Comparison of ENCODE assay signal across 14 mouse cellular contexts in genomic region chr8:123197016-123197415, GRCm38 (mm10). TPM values are rescaled to one million over a fixed set of nuclear protein-coding genes. Genes with fewer than 3 reads are reported as not detected.
DNase-seq lines count a peak whose midpoint lies in the region; ATAC-seq and TF ChIP-seq lines count a peak whose summit lies in the region.
"Not testable (repeated sequence)": the region's sequence is repeated elsewhere in the genome, so short reads cannot be mapped to it uniquely, and the experiment has no call there.
"Had no signal": no experiment of that assay in that cellular context is flagged by ENCODE, and none has a peak within 500 bp of the region (broad histone marks: within the 10 kb centered on the region; RNA-seq: fewer than 3 reads in every experiment).

No protein-coding gene starts in this region.

- WGBS in liver, embryonic 13.5 days (ENCODE audit: insufficient replicate concordance): 48% methylated on average over 5 of the region's 5 CpGs

- TF ChIP-seq RAD21 in MEL (IDR thresholded peaks at IDR 0.05; ENCODE audit: low read depth, low read length): not testable (repeated sequence)

- ATAC-seq in erythroid progenitor cell, adult 5-6 weeks (replicated peaks; ENCODE audit: low FRiP score, poor library complexity, severe bottlenecking): peak; percentile 60
- peak; percentile 75 for ATAC-seq in liver, embryonic 13.5 days (ENCODE audit: low read depth)
- peak; percentile 69 for ATAC-seq in megakaryocyte progenitor cell, adult 5-6 weeks (replicated peaks; ENCODE audit: poor library complexity)

- TF ChIP-seq CTCF in MEL (IDR thresholded peaks at IDR 0.05 in 2 of 3, conservative IDR thresholded peaks at IDR 0.05 in 1 of 3; ENCODE audit: control insufficient read depth in 1 of 3, insufficient read depth in 1 of 3, low read depth in 2 of 3, low read length in 3 of 3, poor library complexity in 1 of 3, severe bottlenecking in 1 of 3): not testable (repeated sequence)

- not testable (repeated sequence) for TF ChIP-seq EP300 in MEL (IDR thresholded peaks at IDR 0.05; ENCODE audit: low read depth in 1 of 2, low read length in 2 of 2)

- H3K4me3 ChIP-seq in MEL (ENCODE audit: control insufficient read depth in 1 of 2, insufficient read depth in 1 of 2, low read depth in 2 of 2, low read length in 2 of 2): peak overlapping the region in 1 of 2 experiments; percentile 66; a peak in 2 of 4 replicates
- not testable (repeated sequence) for H3K4me3 ChIP-seq in liver, embryonic 13.5 days (replicated peaks)

- H3K9me3 ChIP-seq in MEL (replicated peaks; ENCODE audit: insufficient read depth, low read length); liver, embryonic 13.5 days (replicated peaks): not testable (repeated sequence)

- not testable (repeated sequence) for TF ChIP-seq POLR2A in MEL (IDR thresholded peaks at IDR 0.05; ENCODE audit: control insufficient read depth in 1 of 2, insufficient read depth in 1 of 2, low read depth in 1 of 2, low read length in 2 of 2, poor library complexity in 1 of 2)

- peak; percentile 56 for DNase-seq in A20 (ENCODE audit: low read depth, low spot score)
- DNase-seq in MEL (ENCODE audit: low read depth, low spot score): peak; percentile 79
- peak; percentile 62 for DNase-seq in c-Kit-negative CD71-positive TER-119-positive erythroid progenitor cells, embryonic 14.5 days (ENCODE audit: low read depth, low spot score)
- peak; percentile 50 for DNase-seq in kidney, adult 9 months
- DNase-seq in liver, embryonic 13.5 days: peak; percentile 77
- peak; percentile 25 to 42 for DNase-seq in spleen, postnatal 14 days (ENCODE audit: low spot score in 2 of 2)

- H3K27ac ChIP-seq in MEL (ENCODE audit: control insufficient read depth, low read depth, low read length): not testable (repeated sequence)
- peak overlapping the region; percentile 36; the same call in 1 of the 2 replicates for H3K27ac ChIP-seq in liver, embryonic 13.5 days

- H3K9ac ChIP-seq in MEL (ENCODE audit: control insufficient read depth, low read depth, low read length, poor library complexity, severe bottlenecking); liver, embryonic 13.5 days: not testable (repeated sequence)

- not testable (repeated sequence) for H3K4me1 ChIP-seq in MEL (ENCODE audit: control insufficient read depth in 1 of 2, insufficient read depth in 2 of 2, low read length in 2 of 2)
- H3K4me1 ChIP-seq in liver, embryonic 13.5 days (replicated peaks): peaks cover 20% of the 10 kb centered on the region

- H3K36me3 ChIP-seq in MEL (ENCODE audit: control insufficient read depth in 1 of 2, insufficient read depth in 2 of 2, low read length in 2 of 2); liver, embryonic 13.5 days: not testable (repeated sequence)

- not testable (repeated sequence) for H3K27me3 ChIP-seq in MEL (ENCODE audit: control insufficient read depth in 1 of 2, insufficient read depth in 2 of 2, low read length in 2 of 2)
- H3K27me3 ChIP-seq in liver, embryonic 13.5 days: peaks cover 16% of the 10 kb centered on the region

- not testable (repeated sequence) for H3K4me2 ChIP-seq in liver, embryonic 13.5 days

- not testable (repeated sequence) for H3K79me2 ChIP-seq in MEL (ENCODE audit: control insufficient read depth, insufficient read depth, low read length, poor library complexity)

TF ChIP-seq in MEL, 35 proteins besides CTCF, POLR2A, EP300 and RAD21:
- TF ChIP-seq GATA1 (IDR thresholded peaks at IDR 0.05; ENCODE audit: low read depth, low read length): peak; percentile 39; the same call in 1 of the 2 replicates

RNA-seq across cellular contexts. Expression of gene Dpep1, which starts 11.0 kb away (rescaled TPM):
- not detected in 2 replicates for total RNA-seq in MEL (2012; rRNA removed)
- polyA plus RNA-seq in MEL (2012; ENCODE audit: insufficient read depth in 1 of 2, insufficient read length in 2 of 2, low read depth in 1 of 2, low replicate concordance in 2 of 2, missing spikeins in 1 of 2): not detected
- 0.84 and 2.2 TPM in 2 replicates for total RNA-seq in erythroid progenitor cell, adult 5-6 weeks (2015; ENCODE audit: low replicate concordance)
- 0.39 TPM in 1 of 2 replicates, not detected in the other for total RNA-seq in erythroid progenitor cell, adult 5-6 weeks (2017; ENCODE audit: low replicate concordance)
- 0.14 and 0.24 TPM in 2 replicates for polyA plus RNA-seq in liver, embryonic 13.5 days (2015; fragmentation: Nextera tagmentation; extraction: Ambion mirVana)
- not detected in 2 replicates for total RNA-seq in megakaryocyte progenitor cell, adult 5-6 weeks (2015)
- not detected in 2 replicates for total RNA-seq in megakaryocyte progenitor cell, adult 5-6 weeks (2017)
- total RNA-seq: hematopoietic stem cell, adult 5-6 weeks; left cerebral cortex, postnatal 10 days had no signal
- polyA plus RNA-seq: cortical plate, adult 2 months; forebrain, embryonic 13.5 days; inflammation-experienced regulatory T-cells, adult 6 months had no signal

RNA-seq across cellular contexts. Expression of gene Chmp1a, which starts 15.5 kb away (rescaled TPM):
- 68.6 and 80.5 TPM in 2 replicates for total RNA-seq in MEL (2012; rRNA removed)
- 10 to 100 TPM in 1 of 2 experiments, not detected in 1; 85.7 TPM for polyA plus RNA-seq in MEL (2012; ENCODE audit: insufficient read depth in 1 of 2, insufficient read length in 2 of 2, low read depth in 1 of 2, low replicate concordance in 2 of 2, missing spikeins in 1 of 2)
- total RNA-seq in erythroid progenitor cell, adult 5-6 weeks (2015; ENCODE audit: low replicate concordance): 20.1 and 49.0 TPM in 2 replicates
- total RNA-seq in erythroid progenitor cell, adult 5-6 weeks (2017; ENCODE audit: low replicate concordance): 19.7 and 25.7 TPM in 2 replicates
- polyA plus RNA-seq in liver, embryonic 13.5 days (2015; fragmentation: Nextera tagmentation; extraction: Ambion mirVana): 74.6 and 77.5 TPM in 2 replicates
- total RNA-seq in megakaryocyte progenitor cell, adult 5-6 weeks (2015): 11.6 and 18.4 TPM in 2 replicates
- 24.5 and 26.7 TPM in 2 replicates for total RNA-seq in megakaryocyte progenitor cell, adult 5-6 weeks (2017)

RNA-seq across cellular contexts. Expression of gene Spata33, which starts 15.6 kb away (rescaled TPM):
- total RNA-seq in MEL (2012; rRNA removed): 0.98 and 1.2 TPM in 2 replicates
- 1 to 10 TPM in 1 of 2 experiments, not detected in 1; 1.4 TPM for polyA plus RNA-seq in MEL (2012; ENCODE audit: insufficient read depth in 1 of 2, insufficient read length in 2 of 2, low read depth in 1 of 2, low replicate concordance in 2 of 2, missing spikeins in 1 of 2)
- total RNA-seq in erythroid progenitor cell, adult 5-6 weeks (2015; ENCODE audit: low replicate concordance): not detected in 2 replicates
- 0.26 and 2.3 TPM in 2 replicates for total RNA-seq in erythroid progenitor cell, adult 5-6 weeks (2017; ENCODE audit: low replicate concordance)
- polyA plus RNA-seq in liver, embryonic 13.5 days (2015; fragmentation: Nextera tagmentation; extraction: Ambion mirVana): 0.37 and 0.43 TPM in 2 replicates
- 0.37 and 0.51 TPM in 2 replicates for total RNA-seq in megakaryocyte progenitor cell, adult 5-6 weeks (2015)
- total RNA-seq in megakaryocyte progenitor cell, adult 5-6 weeks (2017): 1.9 and 5.0 TPM in 2 replicates
- total RNA-seq: hematopoietic stem cell, adult 5-6 weeks had no signal
- polyA plus RNA-seq: inflammation-experienced regulatory T-cells, adult 6 months had no signal

RNA-seq across cellular contexts. Expression of gene Cdk10, which starts 27.6 kb away (rescaled TPM):
- total RNA-seq in MEL (2012; rRNA removed): 23.2 and 28.0 TPM in 2 replicates
- 10 to 100 TPM in 1 of 2 experiments, not detected in 1; 43.8 TPM for polyA plus RNA-seq in MEL (2012; ENCODE audit: insufficient read depth in 1 of 2, insufficient read length in 2 of 2, low read depth in 1 of 2, low replicate concordance in 2 of 2, missing spikeins in 1 of 2)
- total RNA-seq in erythroid progenitor cell, adult 5-6 weeks (2015; ENCODE audit: low replicate concordance): 3.2 and 9.2 TPM in 2 replicates
- total RNA-seq in erythroid progenitor cell, adult 5-6 weeks (2017; ENCODE audit: low replicate concordance): 5.3 and 9.1 TPM in 2 replicates
- polyA plus RNA-seq in liver, embryonic 13.5 days (2015; fragmentation: Nextera tagmentation; extraction: Ambion mirVana): 11.8 and 12.0 TPM in 2 replicates
- 16.1 and 17.1 TPM in 2 replicates for total RNA-seq in megakaryocyte progenitor cell, adult 5-6 weeks (2015)
- total RNA-seq in megakaryocyte progenitor cell, adult 5-6 weeks (2017): 34.9 and 38.6 TPM in 2 replicates

RNA-seq across cellular contexts. Expression of gene Sult5a1, which starts 38.9 kb away (rescaled TPM):
- total RNA-seq in MEL (2012; rRNA removed): 0.15 TPM in 1 of 2 replicates, not detected in the other
- polyA plus RNA-seq in MEL (2012; ENCODE audit: insufficient read depth in 1 of 2, insufficient read length in 2 of 2, low read depth in 1 of 2, low replicate concordance in 2 of 2, missing spikeins in 1 of 2): not detected
- total RNA-seq in erythroid progenitor cell, adult 5-6 weeks (2015; ENCODE audit: low replicate concordance): not detected in 2 replicates
- not detected in 2 replicates for total RNA-seq in erythroid progenitor cell, adult 5-6 weeks (2017; ENCODE audit: low replicate concordance)
- 1.0 and 1.3 TPM in 2 replicates for polyA plus RNA-seq in liver, embryonic 13.5 days (2015; fragmentation: Nextera tagmentation; extraction: Ambion mirVana)
- not detected in 2 replicates for total RNA-seq in megakaryocyte progenitor cell, adult 5-6 weeks (2015)
- not detected in 2 replicates for total RNA-seq in megakaryocyte progenitor cell, adult 5-6 weeks (2017)
- total RNA-seq: hematopoietic stem cell, adult 5-6 weeks; left cerebral cortex, postnatal 10 days; megakaryocyte, adult 5-6 weeks had no signal
